Mouse (Mus musculus) stomach, embryonic 16.5 days (tissue): ENCODE results near the gene Zfyve27. TPM values are rescaled to one million over a fixed set of nuclear protein-coding genes. Genes with fewer than 3 reads are reported as not detected.

Experiments
- ATAC-seq: fragments of 200-750 bp; cut with Nextera tagmentation; 2 replicates; pipeline ENCODE4 v1.8.0; 2017; ENCODE audit warnings: moderate number of reproducible peaks, moderate TSS enrichment; ENCODE audit not compliant: insufficient read depth, low FRiP score
- H3K27ac ChIP-seq: fragments of 300-500 bp; sonication (generic); 2 replicates; pipeline ENCODE4 v1.5.1; 2014; ENCODE audit warnings: low read length
- H3K27me3 ChIP-seq: fragments of 300-500 bp; sonication (generic); 2 replicates; pipeline ENCODE4 v1.6.1; 2014; ENCODE audit warnings: low read length, control low read depth, mixed read lengths; ENCODE audit not compliant: control insufficient read depth, insufficient read depth
- H3K36me3 ChIP-seq: fragments of 300-500 bp; sonication (generic); 2 replicates; pipeline ENCODE4 v1.6.1; 2014; ENCODE audit warnings: low read length; ENCODE audit not compliant: control insufficient read depth, insufficient read depth
- H3K4me1 ChIP-seq: fragments of 300-500 bp; sonication (generic); 2 replicates; pipeline ENCODE4 v1.6.1; 2014; ENCODE audit warnings: low read length, control low read depth, mixed read lengths; ENCODE audit not compliant: control insufficient read depth, insufficient read depth
- H3K4me2 ChIP-seq: fragments of 300-500 bp; sonication (generic); 2 replicates; pipeline ENCODE4 v1.6.1; 2014; ENCODE audit warnings: low read depth, low read length, mixed read lengths
- H3K4me3 ChIP-seq: fragments of 300-500 bp; sonication (generic); replicated peaks from 2 replicates; pipeline ENCODE4 v1.5.1; 2014; ENCODE audit warnings: mild to moderate bottlenecking, low read length
- H3K9ac ChIP-seq: fragments of 300-500 bp; sonication (generic); 2 replicates; pipeline ENCODE4 v1.6.1; 2014; ENCODE audit warnings: low read length
- H3K9me3 ChIP-seq: fragments of 300-500 bp; sonication (generic); replicated peaks from 2 replicates; pipeline ENCODE4 v1.6.1; 2016; ENCODE audit warnings: low read length, control low read depth; ENCODE audit not compliant: control insufficient read depth
- WGBS: fragments of 180-500 bp; shearing (Covaris S2); extraction: QIAGEN DNeasy Blood & Tissue Kit; methylation state at CpG from one replicate; pipeline ENCODE4 v1.1.7; 2014; 5-methylcytosine and 5-hydroxymethylcytosine counted together
- polyA plus RNA-seq: library from polyadenylated mRNA; unstranded; fragments of >200 nt; fragmentation: Nextera tagmentation; extraction: Ambion mirVana; gene quantifications from 2 replicates; pipeline ENCODE4 v1.2.1, GENCODE M21; 2015

Zfyve27 gene
- polyA plus RNA-seq, 1 experiment from 2014 or later, result 23.8 TPM

DNA sequence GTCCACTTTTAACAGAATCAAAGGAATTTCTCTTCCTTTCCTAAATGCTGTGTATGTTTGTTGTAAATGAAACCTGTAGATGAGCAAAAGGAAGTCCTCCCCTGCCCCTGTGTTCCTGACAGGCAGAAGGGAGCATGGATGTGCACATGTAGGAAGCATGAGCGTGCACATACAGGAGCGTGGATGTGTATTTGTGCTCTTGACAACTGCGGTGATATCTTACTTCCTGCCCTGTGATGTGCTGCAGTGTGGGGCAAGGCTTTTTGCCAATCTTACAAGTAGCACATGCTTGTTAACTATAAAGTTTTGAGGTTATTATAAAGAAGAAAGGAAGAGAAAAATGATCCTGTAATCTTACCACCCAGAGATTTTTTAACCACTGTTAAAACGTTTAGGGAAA lies 26.0 kb downstream of the Zfyve27 start:
- Histone ChIP-seq H3K27ac (no peak overlapping the region), H3K27me3 (no peaks in the 10 kb centered on the region), H3K4me3 (no peak overlapping the region), H3K4me1 (no peaks in the 10 kb centered on the region), H3K9ac (no peak overlapping the region), H3K4me2 (no peak overlapping the region), H3K9me3 (no peaks in the 10 kb centered on the region), H3K36me3 (peaks cover 8% of the 10 kb centered on the region; the same call in 1 of the 2 replicates)
- WGBS, result 77% methylated on average over 4 of the region's 4 CpGs
- ATAC-seq, result no peak

DNA sequence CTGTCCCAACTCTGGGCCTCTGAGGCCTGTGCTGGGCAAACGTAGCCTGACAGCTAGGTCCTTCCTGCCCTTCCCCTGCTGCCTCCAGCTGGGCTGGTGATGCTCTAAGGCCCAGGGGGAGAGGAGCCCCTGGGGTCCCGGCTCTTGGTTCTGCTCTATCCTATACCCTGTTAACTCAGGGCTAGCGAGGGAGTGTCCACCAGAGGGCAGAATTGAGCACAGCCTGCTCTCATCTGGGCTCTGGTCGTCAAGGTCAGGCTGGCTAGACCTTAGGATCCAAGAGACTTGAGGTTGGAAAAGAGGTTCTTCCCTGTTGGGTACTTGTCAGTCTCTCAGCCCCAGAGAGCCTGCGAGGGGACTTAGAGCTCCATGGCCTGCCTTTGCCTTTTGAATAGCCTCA lies 26.7 kb downstream of the Zfyve27 start:
- H3K36me3 ChIP-seq, result peaks cover 2% of the 10 kb centered on the region; the same call in 1 of the 2 replicates
- WGBS, result 20% methylated on average over 5 of the region's 5 CpGs
- H3K4me2 ChIP-seq, result no peak overlapping the region
- H3K27me3 ChIP-seq, result no peaks in the 10 kb centered on the region
- H3K27ac ChIP-seq, result no peak overlapping the region
- H3K9ac ChIP-seq, result no peak overlapping the region
- no peaks in the 10 kb centered on the region for H3K4me1 ChIP-seq
- ATAC-seq, result no peak
- no peaks in the 10 kb centered on the region for H3K9me3 ChIP-seq
- no peak overlapping the region for H3K4me3 ChIP-seq

DNA sequence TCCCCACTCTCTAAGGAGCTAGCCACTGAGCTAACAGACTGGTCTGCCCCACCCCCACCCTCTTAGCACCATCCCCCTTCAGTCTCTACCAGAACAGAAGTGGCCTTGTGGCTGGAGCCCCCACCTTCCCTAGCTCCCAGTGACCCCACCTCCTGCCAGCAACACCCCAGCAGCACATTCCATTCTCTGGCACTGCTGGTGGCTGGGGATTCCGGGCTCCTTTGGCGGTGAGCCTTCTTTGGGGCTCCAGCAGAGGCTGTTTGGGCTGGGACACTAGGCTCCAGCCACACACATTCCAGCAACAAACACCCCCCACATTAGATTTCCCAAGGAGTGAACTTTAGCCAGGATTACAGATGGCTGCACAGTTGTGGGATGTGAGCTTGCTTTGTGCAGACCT lies 29.6 kb downstream of the Zfyve27 start:
- H3K27me3 ChIP-seq, result no peaks in the 10 kb centered on the region
- no peaks in the 10 kb centered on the region for H3K36me3 ChIP-seq
- H3K4me1 ChIP-seq, result no peaks in the 10 kb centered on the region
- ATAC-seq, result no peak
- no peak overlapping the region for H3K9ac ChIP-seq
- WGBS, result 79% methylated on average over 2 of the region's 2 CpGs
- H3K4me3 ChIP-seq, result no peak overlapping the region
- no peaks in the 10 kb centered on the region for H3K9me3 ChIP-seq
- H3K27ac ChIP-seq, result no peak overlapping the region
- H3K4me2 ChIP-seq, result no peak overlapping the region

DNA sequence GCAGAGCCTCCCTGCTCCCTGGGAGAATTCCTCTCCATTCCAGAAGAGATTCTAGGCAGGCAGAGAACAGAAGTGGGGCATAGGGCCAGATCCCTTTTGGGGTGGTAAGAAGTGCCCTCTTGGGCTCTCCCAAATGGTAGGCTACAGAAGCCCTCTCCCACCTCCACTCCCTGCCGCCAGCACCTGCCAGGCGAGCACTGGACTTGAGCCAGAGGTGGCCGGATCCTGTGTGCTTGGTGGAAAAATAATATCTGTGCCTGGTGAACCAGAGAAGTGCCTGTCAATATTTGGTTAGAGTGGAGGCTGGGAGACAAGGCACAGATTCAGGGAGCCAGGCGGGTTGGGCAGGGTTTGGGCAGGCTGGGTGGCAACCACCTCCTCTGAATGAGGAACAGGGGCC lies 32.6 kb downstream of the Zfyve27 start:
- 48% methylated on average over 4 of the region's 4 CpGs for WGBS
- no peak overlapping the region for H3K27ac ChIP-seq
- ATAC-seq, result 0 out of 2 replicates have a peak, but pooled peaks have one; percentile 12
- H3K4me1 ChIP-seq, result no peaks in the 10 kb centered on the region
- no peaks in the 10 kb centered on the region for H3K9me3 ChIP-seq
- peaks cover 28% of the 10 kb centered on the region for H3K27me3 ChIP-seq
- H3K4me2 ChIP-seq, result no peak overlapping the region
- no peaks in the 10 kb centered on the region for H3K36me3 ChIP-seq
- no peak overlapping the region for H3K9ac ChIP-seq
- no peak overlapping the region for H3K4me3 ChIP-seq

DNA sequence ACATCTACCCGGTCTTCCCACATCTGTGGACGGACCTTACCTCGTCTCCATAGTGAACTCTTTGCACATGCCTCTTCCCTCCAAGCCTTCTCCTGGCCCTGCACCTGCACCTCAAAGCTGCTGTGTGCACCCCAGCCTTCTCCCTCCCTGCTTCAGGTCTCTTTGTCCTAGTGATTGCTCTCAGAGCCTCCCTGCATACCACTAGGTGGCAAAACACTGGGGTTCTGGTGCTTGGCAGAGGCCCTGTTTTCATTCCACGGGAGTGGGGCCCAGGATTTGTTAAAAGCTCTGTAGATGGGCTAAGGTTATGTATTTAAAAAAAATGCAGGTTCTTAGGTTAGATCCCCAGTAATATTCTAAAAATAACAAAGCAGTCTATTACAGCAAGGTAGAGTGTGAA lies 33.3 kb downstream of the Zfyve27 start:
- Histone ChIP-seq H3K4me2 (no peak overlapping the region), H3K9me3 (no peaks in the 10 kb centered on the region), H3K27ac (no peak overlapping the region), H3K36me3 (no peaks in the 10 kb centered on the region), H3K27me3 (peaks cover 35% of the 10 kb centered on the region), H3K4me1 (peaks cover 5% of the 10 kb centered on the region; the same call in 1 of the 2 replicates), H3K4me3 (no peak overlapping the region), H3K9ac (no peak overlapping the region)
- ATAC-seq, result no peak
- 57% methylated on average over 4 of the region's 4 CpGs for WGBS

DNA sequence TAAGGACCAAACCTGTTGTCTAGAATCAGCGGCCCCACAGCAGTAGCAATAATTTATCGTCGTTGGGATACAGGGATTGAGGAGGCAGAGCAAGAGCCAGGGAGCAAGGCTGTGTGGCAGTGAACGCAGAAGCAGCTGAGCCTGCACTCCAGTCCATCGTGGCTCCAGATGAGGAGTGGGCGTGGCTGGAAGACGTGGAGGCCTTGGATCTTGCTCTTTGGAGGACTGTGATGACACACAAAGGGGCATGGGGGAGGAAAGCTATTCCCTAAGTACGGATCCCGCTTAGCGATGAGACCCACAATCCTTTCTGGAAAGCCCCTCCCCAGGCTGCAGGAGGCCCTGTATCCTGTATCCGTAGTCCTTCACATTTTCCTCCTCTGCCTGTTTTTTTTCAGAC lies 34.3 kb downstream of the Zfyve27 start:
- Histone ChIP-seq H3K36me3 (no peaks in the 10 kb centered on the region), H3K9me3 (no peaks in the 10 kb centered on the region), H3K4me2 (no peak overlapping the region), H3K27me3 (peaks cover 45% of the 10 kb centered on the region), H3K4me1 (peaks cover 6% of the 10 kb centered on the region; the same call in 1 of the 2 replicates), H3K9ac (no peak overlapping the region), H3K4me3 (no peak overlapping the region), H3K27ac (no peak overlapping the region)
- 48% methylated on average over 11 of the region's 11 CpGs for WGBS
- ATAC-seq, result no peak

DNA sequence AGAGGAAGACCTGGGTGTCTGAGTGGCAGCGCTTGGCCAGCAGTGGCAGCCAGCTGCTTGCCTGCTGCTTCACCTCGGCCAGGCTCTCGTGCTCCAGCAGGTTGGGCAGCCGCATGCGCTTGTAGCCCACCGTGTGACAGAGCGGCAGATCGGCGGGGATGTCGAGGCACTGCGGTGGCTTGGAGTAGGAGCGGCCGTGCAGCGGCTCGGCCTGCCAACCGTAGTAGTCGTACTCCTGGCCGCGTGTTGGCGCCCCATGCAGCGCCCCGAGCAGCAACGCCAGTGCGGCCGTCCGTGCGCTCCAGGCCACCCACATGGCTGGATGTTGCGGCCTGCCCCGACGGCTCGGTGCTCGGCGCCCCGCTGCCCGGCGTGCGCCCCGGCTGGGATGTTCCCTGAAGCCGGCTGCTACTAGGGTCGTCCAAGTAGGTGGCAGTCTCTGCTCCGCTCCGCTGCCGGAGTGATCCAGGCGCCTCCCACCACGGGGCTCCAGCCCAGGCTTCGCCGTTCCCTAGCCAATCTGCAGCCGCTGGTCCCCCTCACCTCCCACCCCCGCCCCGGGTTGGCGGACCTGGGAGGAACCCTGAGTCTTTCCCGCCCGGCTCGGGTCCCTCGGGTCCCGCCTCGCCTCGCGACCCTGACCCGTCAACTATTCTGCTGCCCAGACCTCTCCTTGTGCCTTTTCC lies 38.1 kb downstream of the Zfyve27 start, which contains the start of gene Sfrp5:
TSS of gene Sfrp5 (minus strand) at position 557 of the 686 bp plus-strand sequence.
- no peaks in the 10 kb centered on the region for H3K36me3 ChIP-seq
- no peaks in the 10 kb centered on the region for H3K9me3 ChIP-seq
- peaks cover 6% of the 10 kb centered on the region; the same call in 1 of the 2 replicates for H3K4me1 ChIP-seq
- H3K4me2 ChIP-seq, result peak within 1 kb of the TSS; percentile 40
- no peak; the same call in 1 of the 2 replicates for ATAC-seq
- H3K27me3 ChIP-seq, result peaks cover 48% of the 10 kb centered on the region
- H3K27ac ChIP-seq, result no peak within 1 kb of the TSS
- peak within 1 kb of the TSS; percentile 29 for H3K4me3 ChIP-seq
- 1% methylated on average over 57 of the region's 60 CpGs for WGBS
- no peak within 1 kb of the TSS for H3K9ac ChIP-seq

DNA sequence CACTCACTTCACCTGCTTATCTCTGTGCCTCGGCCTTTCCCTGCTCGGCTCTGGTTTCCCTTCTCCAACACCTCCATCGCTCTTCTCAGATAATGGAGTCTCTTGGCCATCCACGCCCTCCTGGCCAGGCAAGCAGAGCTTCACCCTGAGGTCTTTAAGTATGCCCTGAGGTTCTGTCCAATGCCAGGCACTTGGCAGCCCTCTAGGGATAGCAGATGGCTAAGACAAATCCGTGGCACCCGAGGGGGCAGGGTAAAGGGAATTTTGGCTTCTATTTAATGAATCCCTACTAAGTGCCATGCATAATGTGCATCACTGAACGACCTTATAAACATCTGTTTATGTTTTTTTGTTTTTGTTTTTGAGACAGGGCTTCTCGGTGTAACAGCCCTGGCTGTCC lies 38.7 kb downstream of the Zfyve27 start:
- ATAC-seq, result no peak
- Histone ChIP-seq H3K27me3 (peaks cover 48% of the 10 kb centered on the region), H3K9ac (no peak overlapping the region), H3K27ac (no peak overlapping the region), H3K4me2 (peak overlapping the region; percentile 40; the same call in 1 of the 2 replicates), H3K36me3 (no peaks in the 10 kb centered on the region), H3K9me3 (no peaks in the 10 kb centered on the region), H3K4me1 (peaks cover 6% of the 10 kb centered on the region; the same call in 1 of the 2 replicates), H3K4me3 (no peak overlapping the region; the same call in 1 of the 2 replicates)
- WGBS, result 33% methylated on average over 8 of the region's 8 CpGs

DNA sequence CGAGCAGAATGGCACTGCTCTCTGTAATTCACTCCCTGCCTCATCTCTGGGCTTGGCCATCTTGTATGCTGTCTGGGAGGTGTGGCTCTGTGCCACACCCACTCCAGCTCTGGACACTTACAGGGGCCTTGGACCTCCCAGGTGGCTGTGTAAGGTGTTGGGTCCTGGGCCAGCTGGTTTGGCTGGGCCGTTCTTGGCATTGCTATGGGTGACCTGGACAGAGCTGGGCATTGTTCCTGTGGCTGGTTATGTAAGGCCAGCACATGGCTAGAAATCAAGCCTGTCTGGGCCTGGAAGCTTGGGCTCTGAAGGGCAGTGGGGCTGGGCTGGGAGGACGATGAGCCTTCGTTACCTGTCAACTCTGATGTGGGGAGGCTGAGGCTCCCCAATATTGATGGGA lies 40.6 kb downstream of the Zfyve27 start:
- ATAC-seq, result no peak
- no peaks in the 10 kb centered on the region for H3K36me3 ChIP-seq
- whole genome bisulfite sequencing, result 80% methylated on average over 4 of the region's 4 CpGs
- no peak overlapping the region for H3K4me2 ChIP-seq
- no peak overlapping the region for H3K9ac ChIP-seq
- no peaks in the 10 kb centered on the region for H3K9me3 ChIP-seq
- no peak overlapping the region for H3K27ac ChIP-seq
- no peak overlapping the region for H3K4me3 ChIP-seq
- H3K27me3 ChIP-seq, result peaks cover 40% of the 10 kb centered on the region
- peaks cover 6% of the 10 kb centered on the region; the same call in 1 of the 2 replicates for H3K4me1 ChIP-seq
